Mouse (Mus musculus): ENCODE results near the gene Set.

DNA sequence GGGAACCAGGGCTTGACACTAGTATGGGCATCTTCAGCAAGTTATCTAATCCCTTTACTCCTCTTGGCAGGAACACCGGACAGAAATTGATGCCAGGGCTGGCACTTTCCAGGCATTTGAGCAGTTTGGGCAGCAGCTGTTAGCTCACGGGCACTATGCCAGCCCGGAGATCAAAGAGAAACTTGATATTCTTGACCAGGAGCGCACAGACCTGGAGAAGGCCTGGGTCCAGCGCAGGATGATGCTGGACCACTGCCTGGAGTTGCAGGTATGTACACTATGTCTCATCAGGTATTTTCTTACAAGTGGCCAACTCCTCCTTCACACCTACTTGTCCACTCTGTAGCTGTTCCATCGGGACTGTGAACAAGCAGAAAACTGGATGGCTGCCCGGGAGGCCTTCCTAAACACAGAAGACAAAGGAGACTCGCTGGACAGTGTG is 46.3 kb upstream of the Set start:
- no peak for TF ChIP-seq CTCF (IDR thresholded peaks at IDR 0.05; ENCODE audit: low read depth)
- no peak for TF ChIP-seq EP300 (IDR thresholded peaks at IDR 0.05; ENCODE audit: low read depth)
